20 mouse cellular contexts compared by ENCODE assay signal in the genomic region with DNA sequence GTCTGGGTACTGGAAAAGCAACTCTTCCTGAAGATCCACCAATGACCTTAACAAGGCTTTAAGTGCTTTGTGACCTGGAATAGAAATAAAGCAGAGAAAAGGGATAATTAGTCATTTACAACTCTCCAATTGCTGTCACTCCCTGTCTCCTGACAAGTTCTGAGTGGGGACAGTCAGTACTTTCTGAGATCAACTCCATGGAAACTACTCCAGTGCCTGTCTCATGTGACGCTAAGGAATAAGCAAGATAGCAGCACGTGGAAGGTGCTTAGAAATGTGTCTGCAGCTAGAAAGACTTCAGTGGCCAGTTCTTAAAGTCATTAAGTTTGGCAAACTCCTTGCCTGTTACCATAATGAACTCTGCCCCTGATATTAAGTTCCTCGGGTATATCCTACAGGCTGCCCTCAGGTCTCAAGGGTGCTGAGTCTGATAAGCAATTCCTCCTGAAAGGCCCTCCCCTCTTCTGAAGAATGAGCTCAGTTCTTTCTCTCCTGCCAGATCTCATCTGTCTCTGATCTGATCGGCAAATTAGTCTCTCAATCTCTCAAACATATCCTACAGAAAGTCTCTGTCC. TPM values are rescaled to one million over a fixed set of nuclear protein-coding genes. Genes with fewer than 3 reads are reported as not detected.
"Had no signal": no experiment of that assay in that cellular context is flagged by ENCODE, and none has a peak within 500 bp of the region (broad histone marks: within the 10 kb centered on the region; RNA-seq: fewer than 3 reads in every experiment).

No protein-coding gene starts in this region.

- H3K27ac ChIP-seq: liver, embryonic 15.5 days; lung, embryonic 15.5 days; macrophage; midbrain, embryonic 13.5 days; midbrain, embryonic 15.5 days; neural tube, embryonic 12.5 days; stomach, embryonic 15.5 days; stomach, postnatal 0 days had no signal

- ATAC-seq: liver, postnatal 0 days; lung, postnatal 0 days; midbrain, embryonic 13.5 days; midbrain, embryonic 15.5 days had no signal

- DNase-seq: liver, postnatal 0 days; lung, adult 2 months; lung, postnatal 14 days; lung, postnatal 36 days; right cerebral cortex, postnatal 14 days; thymus, adult 2 months; thymus, postnatal 14 days; thymus, postnatal 36 days had no signal

- H3K27me3 ChIP-seq: liver, embryonic 15.5 days; lung, embryonic 15.5 days; midbrain, embryonic 13.5 days; midbrain, embryonic 15.5 days; neural tube, embryonic 12.5 days; stomach, embryonic 15.5 days had no signal

- H3K4me2 ChIP-seq: liver, embryonic 15.5 days; lung, embryonic 15.5 days; midbrain, embryonic 11.5 days; midbrain, embryonic 13.5 days; midbrain, embryonic 15.5 days; neural tube, embryonic 12.5 days; stomach, embryonic 15.5 days had no signal

- H3K9me3 ChIP-seq: liver, embryonic 15.5 days; lung, embryonic 15.5 days; midbrain, embryonic 13.5 days; midbrain, embryonic 15.5 days; neural tube, embryonic 12.5 days; stomach, embryonic 15.5 days had no signal

- H3K4me1 ChIP-seq: liver, embryonic 15.5 days; lung, embryonic 15.5 days; midbrain, embryonic 13.5 days; midbrain, embryonic 15.5 days; neural tube, embryonic 12.5 days; stomach, embryonic 15.5 days had no signal

- H3K9ac ChIP-seq: liver, embryonic 15.5 days; liver, postnatal 0 days; lung, embryonic 15.5 days; midbrain, embryonic 13.5 days; midbrain, embryonic 15.5 days; neural tube, embryonic 12.5 days; stomach, embryonic 15.5 days had no signal

- H3K4me3 ChIP-seq: liver, embryonic 15.5 days; lung, embryonic 15.5 days; midbrain, embryonic 13.5 days; midbrain, embryonic 15.5 days; neural tube, embryonic 12.5 days; stomach, embryonic 15.5 days had no signal

RNA-seq across cellular contexts. Expression of a gene that starts 52.2 kb away (rescaled TPM):
- total RNA-seq: monocyte, adult 5-6 weeks had no signal
- polyA plus RNA-seq: lung, adult 2 months; macrophage; spleen, adult 2 months; stomach, postnatal 0 days had no signal
